Mouse (Mus musculus): ENCODE results near the gene Bet1l.
"Not testable (repeated sequence)": the region's sequence is repeated elsewhere in the genome, so short reads cannot be mapped to it uniquely, and the experiment has no call there.

The Bet1l gene

GRCm38 (mm10) chr7:140857550-140858505 lies at the start of gene Bet1l:
Gene Bet1l, minus strand, starts transcription at chr7:140857577.
- peak; percentile 22 for DNase-seq

GRCm38 (mm10) chr7:140907131-140907530 lies 49.8 kb upstream of the Bet1l start:
- no peak for DNase-seq

- no peak for DNase-seq
These were observed 48.3 kb upstream of the Bet1l start for GRCm38 (mm10) chr7:140905642-140906081.

- peak; percentile 78 for DNase-seq
These were observed 45.8 kb upstream of the Bet1l start for GRCm38 (mm10) chr7:140903212-140903611.

GRCm38 (mm10) chr7:140902036-140902875 lies 44.9 kb upstream of the Bet1l start:
- DNase-seq = no peak

- DNase-seq = no peak
These were observed 42.8 kb upstream of the Bet1l start, which contains the start of gene Cox8b for GRCm38 (mm10) chr7:140900220-140900619. Gene Cox8b, minus strand, starts transcription at chr7:140900446.

- DNase-seq = no peak
These were observed 41.7 kb upstream of the Bet1l start for GRCm38 (mm10) chr7:140899121-140899520.

GRCm38 (mm10) chr7:140897863-140898262 lies 40.5 kb upstream of the Bet1l start:
- DNase-seq = no peak

- no peak for DNase-seq
These were observed 37.2 kb upstream of the Bet1l start for GRCm38 (mm10) chr7:140894611-140895010.

- DNase-seq = no peak
These were observed 36.7 kb upstream of the Bet1l start for GRCm38 (mm10) chr7:140894031-140894430.

GRCm38 (mm10) chr7:140890636-140891035 lies 33.3 kb upstream of the Bet1l start:
- not testable (repeated sequence) for DNase-seq

GRCm38 (mm10) chr7:140882469-140882803 lies 25.1 kb upstream of the Bet1l start:
- DNase-seq = no peak

GRCm38 (mm10) chr7:140881696-140882468 lies 24.5 kb upstream of the Bet1l start, which contains the start of the genes Psmd13 and Sirt3:
Gene Psmd13, plus strand, starts transcription at chr7:140881968.
Gene Sirt3, minus strand, starts transcription at chr7:140882309.
- DNase-seq = peak; percentile 96

GRCm38 (mm10) chr7:140880865-140881515 lies 23.6 kb upstream of the Bet1l start:
- no peak for DNase-seq

GRCm38 (mm10) chr7:140880419-140880818 lies 23.0 kb upstream of the Bet1l start:
- DNase-seq = no peak

- DNase-seq = no peak
These were observed 22.0 kb upstream of the Bet1l start for GRCm38 (mm10) chr7:140879355-140879754.

- DNase-seq = no peak
These were observed 20.0 kb upstream of the Bet1l start for GRCm38 (mm10) chr7:140877364-140877763.

GRCm38 (mm10) chr7:140874224-140874623 lies 16.8 kb upstream of the Bet1l start:
- no peak for DNase-seq

- no peak for DNase-seq
These were observed 7.4 kb upstream of the Bet1l start for GRCm38 (mm10) chr7:140864761-140865160.

GRCm38 (mm10) chr7:140860728-140861127 lies 3.4 kb upstream of the Bet1l start:
- no peak for DNase-seq

GRCm38 (mm10) chr7:140859997-140860396 lies 2.6 kb upstream of the Bet1l start:
- no peak for DNase-seq

GRCm38 (mm10) chr7:140858746-140859145 lies 1.4 kb upstream of the Bet1l start:
- DNase-seq = no peak

Data from retina, postnatal 1 day (tissue).